Mouse (Mus musculus) heart, embryonic 10.5 days (tissue): ENCODE measurements at regions not wholly inside any gene's neighbourhood (a gene's known extent, or its start where the extent isn't known, plus 50 kb on each side); places are given as distances from the start of the nearest gene placed in this dataset.
"Not testable (repeated sequence)": the region's sequence is repeated elsewhere in the genome, so short reads cannot be mapped to it uniquely, and the experiment has no call there.

ENCODE experiments used
- DNase-seq: peaks from one replicate; pipeline ENCODE4 v3.0.0-alpha.2; 2017; ENCODE audit warnings: low spot score
- H3K27ac ChIP-seq: fragments of 300-500 bp; sonication (generic); 2 replicates; pipeline ENCODE4 v1.5.1; 2016; ENCODE audit warnings: mild to moderate bottlenecking
- H3K27me3 ChIP-seq: fragments of 300-500 bp; sonication (generic); 2 replicates; pipeline ENCODE4 v1.6.1; 2016; ENCODE audit warnings: mild to moderate bottlenecking; ENCODE audit not compliant: poor library complexity, insufficient read depth, severe bottlenecking
- H3K36me3 ChIP-seq: fragments of 300-500 bp; sonication (generic); 2 replicates; pipeline ENCODE4 v1.6.1; 2016; ENCODE audit warnings: mild to moderate bottlenecking, moderate library complexity
- H3K4me1 ChIP-seq: fragments of 300-500 bp; sonication (generic); 2 replicates; pipeline ENCODE4 v1.6.1; 2016; ENCODE audit warnings: mild to moderate bottlenecking
- H3K4me3 ChIP-seq: fragments of 300-500 bp; sonication (generic); 2 replicates; pipeline ENCODE4 v1.5.1; 2016; ENCODE audit warnings: mild to moderate bottlenecking, moderate library complexity
- H3K9me3 ChIP-seq: fragments of 300-500 bp; sonication (generic); 2 replicates; pipeline ENCODE4 v1.6.1; 2016; ENCODE audit warnings: mild to moderate bottlenecking, moderate library complexity
- WGBS: fragments of 180-500 bp; shearing (Covaris S2); methylation state at CpG from one replicate; pipeline ENCODE4 v1.1.7; 2016; 5-methylcytosine and 5-hydroxymethylcytosine counted together

GRCm38 (mm10) chr9:52935082-52935481 lies 255.5 kb upstream of the AI593442 start:
- H3K4me1 ChIP-seq = peaks cover 17% of the 10 kb centered on the region; the same call in 1 of the 2 replicates
- WGBS = 32% methylated on average over 6 of the region's 6 CpGs
- H3K27me3 ChIP-seq = no peaks in the 10 kb centered on the region
- no peaks in the 10 kb centered on the region for H3K36me3 ChIP-seq
- no peak overlapping the region for H3K4me3 ChIP-seq
- DNase-seq = no peak
- H3K27ac ChIP-seq = peak overlapping the region; percentile 57
- no peaks in the 10 kb centered on the region for H3K9me3 ChIP-seq

GRCm38 (mm10) chr9:52917516-52917915 lies 237.9 kb upstream of the AI593442 start:
- Histone ChIP-seq H3K36me3 (no peaks in the 10 kb centered on the region), H3K9me3 (no peaks in the 10 kb centered on the region), H3K27me3 (no peaks in the 10 kb centered on the region), H3K4me1 (no peaks in the 10 kb centered on the region), H3K27ac (no peak overlapping the region), H3K4me3 (no peak overlapping the region)
- DNase-seq = no peak
- WGBS = 63% methylated on average over 4 of the region's 4 CpGs

GRCm38 (mm10) chr9:52888653-52889052 lies 209.1 kb upstream of the AI593442 start:
- DNase-seq, H3K4me3 ChIP-seq, H3K4me1 ChIP-seq, H3K36me3 ChIP-seq, H3K9me3 ChIP-seq, H3K27me3 ChIP-seq, H3K27ac ChIP-seq: not testable (repeated sequence)
- WGBS = no CpG with 5 or more reads among the region's 2 CpGs

GRCm38 (mm10) chr9:52887997-52888396 lies 208.4 kb upstream of the AI593442 start:
- H3K9me3 ChIP-seq, H3K36me3 ChIP-seq, DNase-seq, H3K27ac ChIP-seq, H3K4me1 ChIP-seq, H3K27me3 ChIP-seq, H3K4me3 ChIP-seq: not testable (repeated sequence)
- WGBS = no CpG with 5 or more reads among the region's 3 CpGs

GRCm38 (mm10) chr9:52867236-52867635 lies 187.7 kb upstream of the AI593442 start:
- DNase-seq = no peak
- 83% methylated on average over 1 of the region's 1 CpGs for WGBS

GRCm38 (mm10) chr9:52860327-52860726 lies 180.7 kb upstream of the AI593442 start:
- Histone ChIP-seq H3K36me3 (no peaks in the 10 kb centered on the region), H3K4me3 (no peak overlapping the region), H3K27ac (no peak overlapping the region), H3K27me3 (no peaks in the 10 kb centered on the region), H3K4me1 (no peaks in the 10 kb centered on the region), H3K9me3 (no peaks in the 10 kb centered on the region)
- DNase-seq = no peak
- WGBS = 73% methylated on average over 4 of the region's 4 CpGs

More at GRCm38 (mm10) chr9:52867236-52867635, 187.7 kb upstream of the AI593442 start:
- Histone ChIP-seq H3K36me3 (no peaks in the 10 kb centered on the region), H3K27me3 (no peaks in the 10 kb centered on the region), H3K4me3 (no peak overlapping the region), H3K27ac (no peak overlapping the region), H3K4me1 (no peaks in the 10 kb centered on the region), H3K9me3 (no peaks in the 10 kb centered on the region)

- H3K27me3 ChIP-seq = no peaks in the 10 kb centered on the region
- H3K9me3 ChIP-seq = no peaks in the 10 kb centered on the region
- no peak overlapping the region for H3K4me3 ChIP-seq
- H3K27ac ChIP-seq = no peak overlapping the region
- DNase-seq = no peak
- WGBS = 62% methylated on average over 4 of the region's 4 CpGs
- H3K4me1 ChIP-seq = no peaks in the 10 kb centered on the region
- H3K36me3 ChIP-seq = no peaks in the 10 kb centered on the region
Observed at GRCm38 (mm10) chr9:52858411-52858810, 178.8 kb upstream of the AI593442 start.

- H3K4me3 ChIP-seq = no peak overlapping the region
- no peaks in the 10 kb centered on the region for H3K36me3 ChIP-seq
- no peaks in the 10 kb centered on the region for H3K27me3 ChIP-seq
- WGBS = 67% methylated on average over 6 of the region's 6 CpGs
- H3K4me1 ChIP-seq = no peaks in the 10 kb centered on the region
- H3K9me3 ChIP-seq = no peaks in the 10 kb centered on the region
- no peak overlapping the region for H3K27ac ChIP-seq
- no peak for DNase-seq
Observed at GRCm38 (mm10) chr9:52853338-52853737, 173.8 kb upstream of the AI593442 start.

GRCm38 (mm10) chr9:52850552-52850951 lies 171.0 kb upstream of the AI593442 start:
- no peak overlapping the region for H3K4me3 ChIP-seq
- 85% methylated on average over 2 of the region's 2 CpGs for WGBS
- no peak for DNase-seq
- H3K36me3 ChIP-seq = no peaks in the 10 kb centered on the region
- H3K9me3 ChIP-seq = no peaks in the 10 kb centered on the region
- no peaks in the 10 kb centered on the region for H3K4me1 ChIP-seq
- no peaks in the 10 kb centered on the region for H3K27me3 ChIP-seq
- no peak overlapping the region for H3K27ac ChIP-seq

- H3K4me3 ChIP-seq = no peak overlapping the region
- no peaks in the 10 kb centered on the region for H3K27me3 ChIP-seq
- no peaks in the 10 kb centered on the region for H3K4me1 ChIP-seq
- no peaks in the 10 kb centered on the region for H3K36me3 ChIP-seq
- no peak overlapping the region for H3K27ac ChIP-seq
- 69% methylated on average over 3 of the region's 3 CpGs for WGBS
- no peak for DNase-seq
- H3K9me3 ChIP-seq = no peaks in the 10 kb centered on the region
Observed at GRCm38 (mm10) chr9:52849931-52850330, 170.4 kb upstream of the AI593442 start.

GRCm38 (mm10) chr9:52841105-52841504 lies 161.5 kb upstream of the AI593442 start:
- no peak overlapping the region for H3K4me3 ChIP-seq
- no peaks in the 10 kb centered on the region for H3K4me1 ChIP-seq
- H3K36me3 ChIP-seq = no peaks in the 10 kb centered on the region
- no peaks in the 10 kb centered on the region for H3K9me3 ChIP-seq
- no peaks in the 10 kb centered on the region for H3K27me3 ChIP-seq
- no peak overlapping the region for H3K27ac ChIP-seq
- 67% methylated on average over 4 of the region's 4 CpGs for WGBS
- DNase-seq = no peak

- Histone ChIP-seq H3K4me1 (no peaks in the 10 kb centered on the region), H3K27me3 (no peaks in the 10 kb centered on the region), H3K4me3 (no peak overlapping the region), H3K36me3 (no peaks in the 10 kb centered on the region), H3K9me3 (no peaks in the 10 kb centered on the region), H3K27ac (no peak overlapping the region)
- no peak for DNase-seq
Observed at GRCm38 (mm10) chr9:52839996-52840395, 160.4 kb upstream of the AI593442 start.

GRCm38 (mm10) chr9:52836151-52836630 lies 156.6 kb upstream of the AI593442 start:
- no peaks in the 10 kb centered on the region for H3K27me3 ChIP-seq
- H3K4me3 ChIP-seq = no peak overlapping the region
- H3K36me3 ChIP-seq = no peaks in the 10 kb centered on the region
- no peak for DNase-seq
- H3K9me3 ChIP-seq = no peaks in the 10 kb centered on the region
- no peaks in the 10 kb centered on the region for H3K4me1 ChIP-seq
- 81% methylated on average over 6 of the region's 6 CpGs for WGBS
- H3K27ac ChIP-seq = no peak overlapping the region

- no peaks in the 10 kb centered on the region for H3K4me1 ChIP-seq
- H3K36me3 ChIP-seq = no peaks in the 10 kb centered on the region
- no peaks in the 10 kb centered on the region for H3K27me3 ChIP-seq
- WGBS = 81% methylated on average over 8 of the region's 8 CpGs
- no peaks in the 10 kb centered on the region for H3K9me3 ChIP-seq
- H3K4me3 ChIP-seq = no peak overlapping the region
- H3K27ac ChIP-seq = no peak overlapping the region
- DNase-seq = no peak
Observed at GRCm38 (mm10) chr9:52835481-52836150, 156.0 kb upstream of the AI593442 start.
